In genomic region chr9:58035519-58035918, GRCm38 (mm10) we compare ENCODE assay signal across 13 mouse cellular contexts. TPM values are rescaled to one million over a fixed set of nuclear protein-coding genes. Genes with fewer than 3 reads are reported as not detected.
DNase-seq lines count a peak whose midpoint lies in the region; ATAC-seq lines count a peak whose summit lies in the region.
"Had no signal": no experiment of that assay in that cellular context is flagged by ENCODE, and none has a peak within 500 bp of the region (broad histone marks: within the 10 kb centered on the region; RNA-seq: fewer than 3 reads in every experiment).

No protein-coding gene starts in this region.

- peak; percentile 83 to 87 for DNase-seq in cerebellum, postnatal 10 days
- DNase-seq in cerebellum, adult 9-11 months, result no peak
- peak; percentile 34 for DNase-seq in left cerebral cortex, adult 11 months (ENCODE audit: low spot score)
- DNase-seq in left cerebral cortex, postnatal 10 days (ENCODE audit: extremely low spot score in 1 of 2, low spot score in 2 of 2), result no peak
- DNase-seq in layer of hippocampus, postnatal 36 days, result peak; percentile 59 to 60
- peak; percentile 70 for DNase-seq in right cerebral cortex, postnatal 25 days
- DNase-seq in yolk sac, embryonic 10.5 days (ENCODE audit: low spot score), result no peak
- DNase-seq: cerebellum, postnatal 25 days; heart, postnatal 10 days; liver, embryonic 13.5 days had no signal

- no peak for ATAC-seq in granulocyte monocyte progenitor cell, adult 5-6 weeks (replicated peaks; ENCODE audit: poor library complexity, severe bottlenecking)
- ATAC-seq: inflammation-experienced regulatory T-cells, adult 6 months; lung, postnatal 0 days had no signal

- intact Hi-C loops in left cerebral cortex, postnatal 10 days (cut with DNase I), result loop anchor here (5.0 to 10.0 kb wide), 2 partner anchors 237 to 499 kb away; no protein-coding TSS in a partner anchor

RNA-seq across cellular contexts. Expression of gene Stra6, which starts 28.1 kb away (rescaled TPM):
- 10 to 100 TPM in 1 of 2 experiments, 1 to 10 TPM in 1; 10.0 to 10.9 TPM for total RNA-seq in left cerebral cortex, postnatal 10 days (2021)
- 10 to 100 TPM; 11.4 to 13.3 TPM for total RNA-seq in layer of hippocampus, postnatal 36 days (2021)
- total RNA-seq in granulocyte monocyte progenitor cell, adult 5-6 weeks (2014; fragmentation: Nextera tagmentation), result not detected in 2 replicates
- total RNA-seq in granulocyte monocyte progenitor cell, adult 5-6 weeks (2017), result not detected in 2 replicates

RNA-seq across cellular contexts. Expression of gene Cyp11a1, which starts 29.3 kb away (rescaled TPM):
- 1 to 10 TPM; 2.4 to 3.4 TPM for total RNA-seq in left cerebral cortex, postnatal 10 days (2021)
- total RNA-seq in layer of hippocampus, postnatal 36 days (2021), result 1 to 10 TPM; 1.5 to 2.0 TPM
- 0.58 and 7.0 TPM in 2 replicates for total RNA-seq in granulocyte monocyte progenitor cell, adult 5-6 weeks (2014; fragmentation: Nextera tagmentation)
- total RNA-seq in granulocyte monocyte progenitor cell, adult 5-6 weeks (2017), result 0.52 and 1.2 TPM in 2 replicates

Comparison
In these comparisons a context has a peak if more than half of its experiments do, and no peak if none do; other contexts are left out.
1. DNase-seq: peak in cerebellum, postnatal 10 days (2 of 2), left cerebral cortex, adult 11 months (single experiment), layer of hippocampus, postnatal 36 days (2 of 2) and right cerebral cortex, postnatal 25 days (single experiment); none in cerebellum, adult 9-11 months (single experiment), left cerebral cortex, postnatal 10 days (0 of 2) and yolk sac, embryonic 10.5 days (single experiment).
2. RNA of gene Stra6, which starts 28.1 kb away (total RNA-seq): 11.4 to 13.3 TPM in layer of hippocampus, postnatal 36 days and 10.0 to 10.9 TPM in left cerebral cortex, postnatal 10 days; not detected in granulocyte monocyte progenitor cell, adult 5-6 weeks; every median in the first group is over 10 times any median in the second.